Mouse (Mus musculus) forebrain, embryonic 12.5 days (tissue): Measurements from ENCODE around the gene Plcl1. TPM values are rescaled to one million over a fixed set of nuclear protein-coding genes. Genes with fewer than 3 reads are reported as not detected.

ENCODE experiments used
- ATAC-seq: fragments of 200-750 bp; cut with Nextera tagmentation; 2 replicates; pipeline ENCODE4 v1.8.0; 2017; ENCODE audit warnings: moderate TSS enrichment; ENCODE audit not compliant: low FRiP score
- H3K27ac ChIP-seq: fragments of 300-500 bp; sonication (generic); 2 replicates; pipeline ENCODE4 v1.5.1; 2016; ENCODE audit warnings: mild to moderate bottlenecking
- H3K27me3 ChIP-seq: fragments of 300-500 bp; sonication (generic); 2 replicates; pipeline ENCODE4 v1.6.1; 2016; ENCODE audit warnings: mild to moderate bottlenecking
- H3K36me3 ChIP-seq: fragments of 300-500 bp; sonication (generic); replicated peaks from 2 replicates; pipeline ENCODE4 v1.6.1; 2016; ENCODE audit warnings: mild to moderate bottlenecking
- H3K4me1 ChIP-seq: fragments of 300-500 bp; sonication (generic); 2 replicates; pipeline ENCODE4 v1.6.1; 2016
- H3K4me2 ChIP-seq: fragments of 300-500 bp; sonication (generic); 2 replicates; pipeline ENCODE4 v1.6.1; 2016; ENCODE audit warnings: mild to moderate bottlenecking, moderate library complexity
- H3K4me3 ChIP-seq: fragments of 300-500 bp; sonication (generic); replicated peaks from 2 replicates; pipeline ENCODE4 v1.5.1; 2016; ENCODE audit warnings: mild to moderate bottlenecking
- H3K9ac ChIP-seq: fragments of 300-500 bp; sonication (generic); 2 replicates; pipeline ENCODE4 v1.6.1; 2016; ENCODE audit warnings: mild to moderate bottlenecking
- H3K9me3 ChIP-seq: fragments of 300-500 bp; sonication (generic); 2 replicates; pipeline ENCODE4 v1.6.1; 2016
- WGBS: fragments of 180-500 bp; shearing (Covaris S2); methylation state at CpG from one replicate; pipeline ENCODE4 v1.1.7; 2016; 5-methylcytosine and 5-hydroxymethylcytosine counted together
- polyA plus RNA-seq: library from polyadenylated mRNA; unstranded; fragments of >200 nt; fragmentation: Nextera tagmentation; extraction: Ambion mirVana; gene quantifications from 2 replicates; pipeline ENCODE4 v1.2.1, GENCODE M21; 2016

The Plcl1 gene
- polyA plus RNA-seq, 1 experiment from 2014 or later: 4.2 TPM

DNA sequence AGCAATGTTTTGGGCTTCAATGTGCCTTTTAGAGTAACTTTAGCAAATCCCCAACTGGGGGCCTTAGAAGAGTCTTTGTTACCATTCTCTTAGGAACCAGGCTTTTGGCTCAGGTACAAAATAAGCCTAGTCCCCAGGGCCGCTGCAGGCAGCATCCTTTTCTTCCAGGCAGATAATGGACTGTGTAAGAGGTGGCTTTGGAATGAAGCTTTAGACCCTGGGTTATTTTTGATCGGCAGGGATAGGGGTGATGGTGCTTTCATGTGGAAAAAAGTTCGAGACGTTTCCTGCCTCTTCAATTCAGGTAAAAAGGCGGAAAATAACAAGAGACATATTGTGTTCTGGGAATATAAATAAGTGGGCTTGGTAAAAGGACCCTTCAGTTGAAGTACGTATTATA, 182.4 kb downstream of the Plcl1 start:
- no peaks in the 10 kb centered on the region for H3K36me3 ChIP-seq
- H3K4me3 ChIP-seq: no peak overlapping the region
- no peak overlapping the region for H3K27ac ChIP-seq
- H3K27me3 ChIP-seq: no peaks in the 10 kb centered on the region
- H3K9me3 ChIP-seq: no peaks in the 10 kb centered on the region
- 0 out of 2 replicates have a peak, but pooled peaks cover 3% of the 10 kb centered on the region for H3K4me1 ChIP-seq
- H3K9ac ChIP-seq: no peak overlapping the region
- no peak for ATAC-seq
- WGBS: 24% methylated on average over 6 of the region's 6 CpGs
- no peak overlapping the region for H3K4me2 ChIP-seq

DNA sequence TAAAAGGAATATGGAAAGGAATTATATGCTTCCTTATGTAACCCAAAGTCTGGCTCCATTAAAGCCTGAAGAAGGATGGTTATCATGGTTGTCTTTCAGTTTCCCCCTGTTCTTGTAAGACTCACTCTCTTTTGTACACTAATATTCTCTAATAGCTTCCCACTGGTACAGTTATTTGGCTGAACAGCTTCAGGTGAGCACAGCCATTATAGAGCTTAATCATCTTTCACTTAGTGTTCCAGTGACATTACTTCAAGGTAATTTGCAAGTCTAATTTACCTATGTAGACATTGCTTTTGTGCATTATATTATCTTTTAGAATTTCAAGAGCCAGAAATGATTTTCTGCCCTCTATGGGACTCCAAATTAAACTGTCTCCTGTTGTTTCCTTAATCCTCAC, 184.3 kb downstream of the Plcl1 start:
- Histone ChIP-seq H3K27ac (no peak overlapping the region), H3K36me3 (no peaks in the 10 kb centered on the region), H3K9me3 (no peaks in the 10 kb centered on the region), H3K4me2 (no peak overlapping the region), H3K27me3 (no peaks in the 10 kb centered on the region), H3K4me1 (0 out of 2 replicates have a peak, but pooled peaks cover 3% of the 10 kb centered on the region), H3K4me3 (no peak overlapping the region), H3K9ac (no peak overlapping the region)
- ATAC-seq: no peak

- Histone ChIP-seq H3K9me3 (no peaks in the 10 kb centered on the region), H3K27me3 (no peaks in the 10 kb centered on the region), H3K36me3 (no peaks in the 10 kb centered on the region), H3K4me3 (no peak overlapping the region), H3K9ac (no peak overlapping the region), H3K4me2 (no peak overlapping the region), H3K27ac (no peak overlapping the region), H3K4me1 (no peaks in the 10 kb centered on the region)
- ATAC-seq: no peak
- whole genome bisulfite sequencing: 81% methylated on average over 1 of the region's 1 CpGs
Observed at GRCm38 (mm10) chr1:55600496-55600895, 194.8 kb downstream of the Plcl1 start.

GRCm38 (mm10) chr1:55604593-55604992, 198.9 kb downstream of the Plcl1 start:
- Histone ChIP-seq H3K4me1 (no peaks in the 10 kb centered on the region), H3K4me3 (no peak overlapping the region), H3K9me3 (no peaks in the 10 kb centered on the region), H3K4me2 (no peak overlapping the region), H3K27me3 (no peaks in the 10 kb centered on the region), H3K27ac (no peak overlapping the region), H3K9ac (no peak overlapping the region), H3K36me3 (no peaks in the 10 kb centered on the region)
- no peak for ATAC-seq
- WGBS: 96% methylated on average over 4 of the region's 4 CpGs

GRCm38 (mm10) chr1:55605450-55605849, 199.7 kb downstream of the Plcl1 start:
- no peak for ATAC-seq
- no peaks in the 10 kb centered on the region for H3K9me3 ChIP-seq
- H3K4me1 ChIP-seq: no peaks in the 10 kb centered on the region
- H3K36me3 ChIP-seq: no peaks in the 10 kb centered on the region
- WGBS: 58% methylated on average over 4 of the region's 4 CpGs
- H3K27me3 ChIP-seq: no peaks in the 10 kb centered on the region
- no peak overlapping the region for H3K9ac ChIP-seq
- no peak overlapping the region for H3K4me2 ChIP-seq
- no peak overlapping the region for H3K4me3 ChIP-seq
- H3K27ac ChIP-seq: no peak overlapping the region

DNA sequence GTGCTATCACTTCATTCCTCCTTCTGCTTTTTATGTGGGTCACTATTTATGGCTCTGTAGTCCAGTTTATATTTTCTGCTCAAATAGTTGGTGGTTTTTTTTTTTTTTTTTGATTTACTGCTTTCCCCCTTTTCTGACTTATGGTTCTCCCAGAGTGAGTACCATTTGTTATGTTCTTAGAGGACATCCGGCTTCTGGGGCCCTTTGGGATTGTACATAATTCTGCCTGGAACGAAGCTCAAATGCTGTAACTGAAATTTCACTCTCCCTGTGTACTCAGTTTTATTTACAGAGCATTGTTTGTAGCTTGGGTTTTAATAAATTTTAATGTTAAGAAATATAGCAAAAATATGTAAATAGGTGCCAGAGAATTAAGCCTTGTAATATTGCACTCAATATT, 200.2 kb downstream of the Plcl1 start:
- H3K27ac ChIP-seq: no peak overlapping the region
- no peaks in the 10 kb centered on the region for H3K9me3 ChIP-seq
- H3K9ac ChIP-seq: no peak overlapping the region
- ATAC-seq: no peak
- H3K4me1 ChIP-seq: no peaks in the 10 kb centered on the region
- no peak overlapping the region for H3K4me2 ChIP-seq
- WGBS: 93% methylated on average over 2 of the region's 2 CpGs
- no peaks in the 10 kb centered on the region for H3K27me3 ChIP-seq
- H3K36me3 ChIP-seq: no peaks in the 10 kb centered on the region
- H3K4me3 ChIP-seq: no peak overlapping the region

- WGBS: 79% methylated on average over 8 of the region's 8 CpGs
- no peak for ATAC-seq
- H3K9ac ChIP-seq: no peak overlapping the region
- no peaks in the 10 kb centered on the region for H3K36me3 ChIP-seq
- no peaks in the 10 kb centered on the region for H3K27me3 ChIP-seq
- H3K27ac ChIP-seq: no peak overlapping the region
- H3K4me3 ChIP-seq: no peak overlapping the region
- H3K4me2 ChIP-seq: no peak overlapping the region
- no peaks in the 10 kb centered on the region for H3K9me3 ChIP-seq
- no peaks in the 10 kb centered on the region for H3K4me1 ChIP-seq
Observed at GRCm38 (mm10) chr1:55606405-55606804, 200.7 kb downstream of the Plcl1 start.

- Histone ChIP-seq H3K36me3 (no peaks in the 10 kb centered on the region), H3K4me3 (no peak overlapping the region), H3K9ac (no peak overlapping the region), H3K4me1 (no peaks in the 10 kb centered on the region), H3K27me3 (no peaks in the 10 kb centered on the region), H3K27ac (no peak overlapping the region), H3K4me2 (no peak overlapping the region), H3K9me3 (no peaks in the 10 kb centered on the region)
- WGBS: 94% methylated on average over 6 of the region's 6 CpGs
- ATAC-seq: no peak
Observed at GRCm38 (mm10) chr1:55612759-55613328, 207.1 kb downstream of the Plcl1 start.

DNA sequence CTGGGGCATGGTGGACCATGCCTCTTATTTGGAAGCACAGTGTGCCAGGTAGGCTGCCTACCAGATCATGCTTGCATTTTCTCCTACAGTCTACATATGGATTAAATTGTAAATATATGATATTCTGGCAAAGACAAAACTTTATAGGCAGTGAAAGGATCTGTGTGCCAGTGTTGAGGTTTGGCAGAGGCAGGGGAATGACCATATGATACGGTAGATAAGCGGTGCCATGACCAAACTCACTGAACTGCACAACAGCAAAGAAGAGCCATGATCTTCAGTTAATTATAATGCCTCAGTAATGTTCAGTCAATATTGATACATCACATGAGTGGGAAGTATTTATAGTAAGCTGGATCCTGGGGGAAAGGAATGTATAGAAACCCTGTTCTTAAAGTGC, 212.1 kb downstream of the Plcl1 start:
- no peak for ATAC-seq
- Histone ChIP-seq H3K9me3 (no peaks in the 10 kb centered on the region), H3K36me3 (no peaks in the 10 kb centered on the region), H3K27ac (no peak overlapping the region), H3K4me3 (no peak overlapping the region), H3K9ac (no peak overlapping the region), H3K4me2 (no peak overlapping the region), H3K4me1 (no peaks in the 10 kb centered on the region), H3K27me3 (no peaks in the 10 kb centered on the region)
- WGBS: 96% methylated on average over 2 of the region's 2 CpGs

DNA sequence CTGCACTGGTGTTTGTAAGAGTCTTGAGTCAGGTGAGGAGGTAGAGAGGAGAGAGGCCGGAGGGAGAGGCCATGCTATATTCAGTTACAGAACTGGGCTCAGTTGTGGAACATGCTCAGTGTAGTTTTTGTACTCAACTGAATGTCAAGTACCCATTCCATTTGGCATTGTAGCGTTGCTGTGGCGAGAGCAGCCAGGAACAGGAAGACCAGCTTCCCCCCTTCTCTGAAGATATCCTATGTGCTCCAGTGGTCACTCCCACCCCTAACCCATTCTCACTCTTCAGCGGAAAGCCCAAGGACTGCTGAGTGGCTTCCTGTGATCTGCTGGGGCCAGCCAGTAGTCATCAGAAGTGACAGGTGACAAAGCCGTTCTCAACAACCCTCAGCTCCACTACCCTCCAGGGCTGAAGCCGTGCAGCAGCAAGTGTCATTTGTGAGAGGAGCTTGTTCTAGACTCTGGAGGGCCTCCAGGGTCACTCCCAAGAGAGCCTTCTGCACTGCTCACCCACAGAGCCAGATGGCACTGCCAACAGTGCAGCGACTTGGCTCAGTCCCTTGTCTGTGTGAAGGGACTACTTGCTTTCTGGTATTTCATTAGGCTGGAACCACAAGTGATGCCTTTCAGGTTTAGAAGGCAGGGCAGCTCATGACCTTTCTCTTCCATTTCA, 213.0 kb downstream of the Plcl1 start:
- no peak overlapping the region for H3K27ac ChIP-seq
- no peaks in the 10 kb centered on the region for H3K4me1 ChIP-seq
- H3K9me3 ChIP-seq: no peaks in the 10 kb centered on the region
- H3K9ac ChIP-seq: no peak overlapping the region
- no peak for ATAC-seq
- no peak overlapping the region for H3K4me2 ChIP-seq
- H3K36me3 ChIP-seq: no peaks in the 10 kb centered on the region
- WGBS: 79% methylated on average over 7 of the region's 7 CpGs
- H3K4me3 ChIP-seq: no peak overlapping the region
- H3K27me3 ChIP-seq: no peaks in the 10 kb centered on the region

- Histone ChIP-seq H3K27me3 (no peaks in the 10 kb centered on the region), H3K9ac (no peak overlapping the region), H3K4me2 (no peak overlapping the region), H3K9me3 (no peaks in the 10 kb centered on the region), H3K4me3 (no peak overlapping the region), H3K27ac (no peak overlapping the region), H3K4me1 (peaks cover 10% of the 10 kb centered on the region), H3K36me3 (no peaks in the 10 kb centered on the region)
- 3% methylated on average over 1 of the region's 1 CpGs for WGBS
- no peak for ATAC-seq
Observed at GRCm38 (mm10) chr1:55631496-55631895, 225.8 kb downstream of the Plcl1 start.

DNA sequence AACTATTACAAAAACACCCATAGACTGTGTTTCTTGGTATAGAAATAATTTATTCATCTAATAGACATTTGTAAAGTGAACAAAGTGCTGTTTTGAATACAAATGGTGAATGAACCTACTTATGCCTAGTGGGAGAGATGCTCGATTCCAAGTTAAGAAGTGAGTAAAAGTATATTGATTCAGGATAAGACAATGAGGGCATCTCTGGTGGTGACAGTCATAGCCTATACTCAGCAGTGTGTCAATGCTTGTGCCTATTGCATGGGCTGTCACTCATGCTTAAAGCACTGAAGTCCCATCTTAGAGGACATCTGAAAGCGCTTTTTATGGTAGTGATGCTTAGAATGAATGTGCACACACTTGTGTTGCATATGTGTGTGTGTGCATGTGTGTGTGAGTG, 226.3 kb downstream of the Plcl1 start:
- H3K4me3 ChIP-seq: no peak overlapping the region
- no peak for ATAC-seq
- H3K36me3 ChIP-seq: no peaks in the 10 kb centered on the region
- H3K27ac ChIP-seq: no peak overlapping the region
- H3K27me3 ChIP-seq: no peaks in the 10 kb centered on the region
- peaks cover 10% of the 10 kb centered on the region for H3K4me1 ChIP-seq
- H3K9ac ChIP-seq: no peak overlapping the region
- 56% methylated on average over 2 of the region's 2 CpGs for WGBS
- no peaks in the 10 kb centered on the region for H3K9me3 ChIP-seq
- no peak overlapping the region for H3K4me2 ChIP-seq

DNA sequence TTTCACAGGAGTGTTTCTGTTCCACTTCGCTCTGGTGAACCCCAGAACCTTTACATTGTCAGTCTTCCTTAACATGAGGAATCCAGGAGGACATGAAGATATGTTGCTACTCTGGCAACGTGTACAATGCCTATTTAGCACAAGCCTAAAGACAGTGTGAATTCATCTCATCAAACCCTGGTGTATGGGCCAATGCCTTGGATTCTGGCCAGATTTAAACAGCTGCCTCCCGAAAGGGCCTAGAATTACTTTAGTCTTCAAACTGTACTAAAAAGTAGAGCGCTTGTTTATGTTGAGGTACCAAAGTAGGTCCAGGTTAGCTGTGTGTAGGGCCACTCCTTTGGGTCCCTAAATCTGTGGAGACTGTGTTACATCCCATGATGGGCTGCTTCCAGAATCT, 227.6 kb downstream of the Plcl1 start:
- no peaks in the 10 kb centered on the region for H3K36me3 ChIP-seq
- no peaks in the 10 kb centered on the region for H3K9me3 ChIP-seq
- H3K9ac ChIP-seq: no peak overlapping the region
- WGBS: 80% methylated on average over 4 of the region's 4 CpGs
- H3K27me3 ChIP-seq: no peaks in the 10 kb centered on the region
- no peak overlapping the region for H3K4me3 ChIP-seq
- peaks cover 10% of the 10 kb centered on the region for H3K4me1 ChIP-seq
- ATAC-seq: no peak
- H3K27ac ChIP-seq: no peak overlapping the region
- H3K4me2 ChIP-seq: no peak overlapping the region
